Mouse (Mus musculus) cerebellum, postnatal 36 days (tissue): ENCODE measurements at regions not wholly inside any gene's neighbourhood (a gene's known extent, or its start where the extent isn't known, plus 50 kb on each side); places are given as distances from the start of the nearest gene placed in this dataset.

Source experiments
- DNase-seq, 2 experiments: peaks; one replicate each; pipeline ENCODE4 v3.0.0; 2021 to 2022; ENCODE audit warnings: mixed read lengths in 2 of 2

GRCm38 (mm10) chr9:49848943-49849342, 50.2 kb upstream of the Ncam1 start:
- no peak for DNase-seq
